Mouse (Mus musculus): ENCODE data around the gene Tex14. TPM values are rescaled to one million over a fixed set of nuclear protein-coding genes. Genes with fewer than 3 reads are reported as not detected.
"Not testable (repeated sequence)": the region's sequence is repeated elsewhere in the genome, so short reads cannot be mapped to it uniquely, and the experiment has no call there.

The Tex14 gene
- polyA plus RNA-seq, 1 experiment from 2014 or later = 0.60 TPM

DNA sequence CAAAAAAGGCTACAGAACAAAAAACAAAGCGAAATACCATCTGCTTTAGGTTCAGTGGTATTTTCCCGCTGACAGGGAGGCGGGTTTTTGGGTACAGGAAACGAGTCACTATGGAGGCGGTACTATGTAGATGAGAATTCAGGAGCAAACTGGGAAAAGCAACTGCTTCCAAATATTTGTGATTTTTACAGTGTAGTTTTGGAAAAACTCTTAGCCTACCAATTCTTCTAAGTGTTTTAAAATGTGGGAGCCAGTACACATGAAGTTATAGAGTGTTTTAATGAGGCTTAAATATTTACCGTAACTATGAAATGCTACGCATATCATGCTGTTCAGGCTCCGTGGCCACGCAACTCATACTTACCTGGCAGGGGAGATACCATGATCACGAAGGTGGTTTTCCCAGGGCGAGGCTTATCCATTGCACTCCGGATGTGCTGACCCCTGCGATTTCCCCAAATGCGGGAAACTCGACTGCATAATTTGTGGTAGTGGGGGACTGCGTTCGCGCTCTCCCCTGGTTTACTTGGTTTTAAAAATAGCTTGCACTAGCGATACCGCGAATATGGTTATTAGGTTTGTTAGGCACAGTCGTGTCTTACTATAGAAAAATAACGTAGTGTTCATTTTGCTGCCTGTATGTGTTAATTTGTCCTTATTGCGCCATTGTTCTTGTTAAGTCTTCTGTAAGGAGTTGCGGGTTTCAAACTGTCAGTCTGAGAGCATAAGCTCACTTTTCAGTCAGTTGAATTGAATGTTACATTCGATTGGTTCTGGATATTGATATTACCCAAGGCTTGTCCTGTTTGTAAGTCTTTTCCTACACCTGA is 17.9 kb downstream of the Tex14 start:
- ATAC-seq (ENCODE audit: insufficient number of reproducible peaks, low FRiP score, low TSS enrichment, low read depth) (peak; percentile 82), DNase-seq (ENCODE audit: low spot score) (peak; percentile 79)
- Histone ChIP-seq H3K27ac (replicated peaks; ENCODE audit: low read depth, low read length) (peak overlapping the region; percentile 56), H3K9ac (ENCODE audit: low read length) (peak overlapping the region; percentile 53; the same call in 1 of the 2 replicates), H3K4me1 (ENCODE audit: control insufficient read depth, insufficient read depth, low read length) (no peaks in the 10 kb centered on the region), H3K4me2 (ENCODE audit: low read depth, severe bottlenecking) (peak overlapping the region; percentile 48), H3K36me3 (ENCODE audit: control insufficient read depth, insufficient read depth, low read length) (no peaks in the 10 kb centered on the region), H3K9me3 (ENCODE audit: control insufficient read depth, low read length) (no peaks in the 10 kb centered on the region), H3K4me3 (ENCODE audit: low read depth, low read length) (no peak overlapping the region), H3K27me3 (ENCODE audit: control insufficient read depth, insufficient read depth, low read length) (no peaks in the 10 kb centered on the region)
- WGBS = under 1% methylated on average over 25 of the region's 26 CpGs

DNA sequence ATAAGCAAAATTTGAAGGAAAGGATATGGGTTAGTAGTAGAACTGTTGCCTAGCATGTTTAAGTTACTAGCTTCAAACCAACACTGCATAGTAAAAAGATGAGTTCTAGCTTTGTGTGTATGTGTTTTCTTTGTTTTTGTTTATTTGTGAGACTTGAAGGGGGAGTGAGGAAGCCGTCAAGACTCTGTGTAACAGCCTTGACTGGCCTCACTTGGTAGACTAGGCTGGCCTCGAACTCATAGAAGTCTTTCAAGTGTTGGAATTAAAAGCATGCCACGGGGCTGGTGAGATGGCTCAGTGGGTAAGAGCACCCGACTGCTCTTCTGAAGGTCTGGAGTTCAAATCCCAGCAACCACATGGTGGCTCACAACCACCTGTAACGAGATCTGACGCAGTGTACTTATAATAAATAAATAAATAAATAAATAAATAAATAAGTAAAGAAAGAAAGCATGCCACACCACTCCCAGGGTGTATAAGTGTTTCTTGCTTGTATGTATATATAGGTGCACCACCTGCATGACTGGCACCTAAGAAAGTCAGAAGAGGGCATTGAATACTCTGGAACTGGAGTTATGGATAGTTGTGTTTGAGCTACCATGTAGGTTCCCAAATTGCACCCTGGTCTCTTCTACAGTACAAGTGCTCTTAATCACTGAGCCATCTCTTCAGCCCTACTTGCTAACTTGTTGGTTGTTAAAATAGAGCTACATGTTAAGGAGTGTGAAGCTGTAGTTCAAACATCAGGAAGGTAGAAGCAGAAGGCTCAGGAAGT is 18.9 kb downstream of the Tex14 start:
- H3K27ac ChIP-seq (replicated peaks; ENCODE audit: low read depth, low read length) = no peak overlapping the region; the same call in 1 of the 2 replicates
- no peak overlapping the region for H3K9ac ChIP-seq (ENCODE audit: low read length)
- WGBS = 44% methylated on average over 6 of the region's 6 CpGs
- no peaks in the 10 kb centered on the region for H3K36me3 ChIP-seq (ENCODE audit: control insufficient read depth, insufficient read depth, low read length)
- DNase-seq (ENCODE audit: low spot score) = no peak
- H3K4me3 ChIP-seq (ENCODE audit: low read depth, low read length) = no peak overlapping the region
- no peaks in the 10 kb centered on the region for H3K9me3 ChIP-seq (ENCODE audit: control insufficient read depth, low read length)
- H3K27me3 ChIP-seq (ENCODE audit: control insufficient read depth, insufficient read depth, low read length) = no peaks in the 10 kb centered on the region
- ATAC-seq (ENCODE audit: insufficient number of reproducible peaks, low FRiP score, low TSS enrichment, low read depth) = no peak
- H3K4me2 ChIP-seq (ENCODE audit: low read depth, severe bottlenecking) = no peak overlapping the region
- no peaks in the 10 kb centered on the region for H3K4me1 ChIP-seq (ENCODE audit: control insufficient read depth, insufficient read depth, low read length)

DNA sequence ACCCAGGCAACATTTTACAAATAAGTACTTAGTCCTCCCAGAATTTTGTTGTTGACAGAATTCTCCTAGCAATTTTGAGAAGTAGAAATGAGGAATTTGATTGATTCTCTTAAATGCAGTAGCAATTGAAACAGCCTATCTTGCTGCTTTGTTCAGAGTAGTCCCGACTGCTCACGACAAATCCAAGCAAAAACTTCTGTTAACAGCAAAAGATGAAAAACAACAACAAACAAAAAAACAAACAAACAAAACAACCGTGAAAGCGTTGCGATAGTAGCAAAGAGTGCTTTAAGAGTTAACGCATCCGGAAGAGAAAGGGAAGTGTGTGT is 21.2 kb downstream of the Tex14 start:
- Histone ChIP-seq H3K27me3 (ENCODE audit: control insufficient read depth, insufficient read depth, low read length) (no peaks in the 10 kb centered on the region), H3K9ac (ENCODE audit: low read length) (no peak overlapping the region), H3K4me1 (ENCODE audit: control insufficient read depth, insufficient read depth, low read length) (no peaks in the 10 kb centered on the region), H3K4me3 (ENCODE audit: low read depth, low read length) (peak overlapping the region; percentile 17; the same call in 1 of the 2 replicates), H3K9me3 (ENCODE audit: control insufficient read depth, low read length) (no peaks in the 10 kb centered on the region), H3K36me3 (ENCODE audit: control insufficient read depth, insufficient read depth, low read length) (no peaks in the 10 kb centered on the region), H3K4me2 (ENCODE audit: low read depth, severe bottlenecking) (peak overlapping the region; percentile 33; the same call in 1 of the 2 replicates), H3K27ac (replicated peaks; ENCODE audit: low read depth, low read length) (no peak overlapping the region; the same call in 1 of the 2 replicates)
- DNase-seq (ENCODE audit: low spot score) = no peak
- WGBS = under 1% methylated on average over 7 of the region's 7 CpGs
- ATAC-seq (ENCODE audit: insufficient number of reproducible peaks, low FRiP score, low TSS enrichment, low read depth) = no peak

DNA sequence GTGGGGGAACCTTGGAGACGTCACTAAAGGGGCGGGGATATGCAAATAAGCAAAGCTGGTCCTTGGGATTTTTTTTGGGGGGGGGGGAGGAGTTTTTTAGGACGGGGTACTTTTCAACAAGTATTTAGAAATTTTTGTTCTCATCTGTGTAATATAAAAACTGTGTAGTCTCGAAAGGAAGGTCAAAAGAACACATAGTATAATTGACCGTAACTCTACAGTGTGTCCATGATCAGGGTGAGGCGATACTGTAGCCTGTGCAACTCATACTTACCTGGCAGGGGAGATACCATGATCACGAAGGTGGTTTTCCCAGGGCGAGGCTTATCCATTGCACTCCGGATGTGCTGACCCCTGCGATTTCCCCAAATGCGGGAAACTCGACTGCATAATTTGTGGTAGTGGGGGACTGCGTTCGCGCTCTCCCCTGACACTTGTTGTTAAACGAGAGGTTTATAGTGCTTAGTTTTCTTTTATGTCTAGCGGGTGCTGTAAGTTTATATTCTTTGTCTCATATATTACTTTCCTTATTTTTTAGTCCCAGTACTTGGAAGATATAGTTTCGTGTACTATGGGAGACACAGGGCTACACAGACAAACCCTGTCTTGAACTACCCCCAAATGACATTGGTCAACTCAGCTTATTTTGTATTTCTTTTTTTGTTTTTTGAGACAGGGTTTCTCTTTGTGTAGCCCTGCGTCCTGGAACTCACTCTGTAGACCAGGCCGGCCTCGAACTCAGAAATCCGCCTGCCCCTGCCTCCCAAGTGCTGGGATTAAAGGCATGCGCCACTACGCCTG is 21.8 kb downstream of the Tex14 start:
- not testable (repeated sequence) for H3K4me1 ChIP-seq (ENCODE audit: control insufficient read depth, insufficient read depth, low read length); H3K27me3 ChIP-seq (ENCODE audit: control insufficient read depth, insufficient read depth, low read length); H3K36me3 ChIP-seq (ENCODE audit: control insufficient read depth, insufficient read depth, low read length); H3K27ac ChIP-seq (replicated peaks; ENCODE audit: low read depth, low read length); H3K9me3 ChIP-seq (ENCODE audit: control insufficient read depth, low read length); H3K9ac ChIP-seq (ENCODE audit: low read length)
- peak; percentile 83 for DNase-seq (ENCODE audit: low spot score)
- ATAC-seq (ENCODE audit: insufficient number of reproducible peaks, low FRiP score, low TSS enrichment, low read depth) = peak; percentile 89
- peak overlapping the region; percentile 17; the same call in 1 of the 2 replicates for H3K4me3 ChIP-seq (ENCODE audit: low read depth, low read length)
- H3K4me2 ChIP-seq (ENCODE audit: low read depth, severe bottlenecking) = 0 out of 2 replicates have a peak overlapping the region, but pooled peaks have one; percentile 33
- under 1% methylated on average over 24 of the region's 24 CpGs for WGBS

DNA sequence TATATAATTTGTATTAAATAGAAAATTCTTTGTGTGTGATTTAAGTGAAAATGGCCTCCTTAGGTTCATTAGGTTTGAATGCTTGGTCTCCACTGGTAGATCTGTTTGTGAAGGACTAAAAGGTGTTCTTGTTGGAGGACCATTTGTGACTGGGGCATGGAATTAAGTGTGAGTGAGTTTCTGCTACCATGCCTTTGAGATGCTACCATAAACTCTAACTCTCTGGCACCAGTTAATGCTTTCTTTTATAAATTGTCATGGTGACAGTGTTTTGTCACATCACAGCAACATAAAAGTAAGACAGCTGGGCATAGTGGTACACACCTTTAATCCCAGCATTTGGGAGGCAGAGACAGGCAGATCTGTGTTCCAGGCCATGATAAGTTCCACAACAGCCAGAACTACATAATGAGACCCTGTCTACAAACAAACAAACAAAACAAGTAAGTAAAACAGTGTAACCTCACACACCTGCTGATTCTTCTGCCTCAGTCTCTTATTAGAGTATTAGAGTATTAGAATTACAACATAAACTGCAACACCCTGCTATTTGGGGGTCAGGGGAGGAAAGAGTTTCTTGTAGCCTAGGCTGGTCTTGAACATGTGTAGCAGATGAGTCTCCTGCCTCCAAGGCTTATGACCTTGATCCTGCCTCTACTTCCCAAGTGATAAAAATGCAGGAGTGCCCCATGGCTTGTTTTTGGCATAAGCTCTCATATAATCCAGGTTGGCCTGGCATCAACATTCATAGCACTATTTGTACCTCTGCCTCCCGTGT is 22.6 kb downstream of the Tex14 start:
- Histone ChIP-seq H3K27ac (replicated peaks; ENCODE audit: low read depth, low read length) (no peak overlapping the region), H3K27me3 (ENCODE audit: control insufficient read depth, insufficient read depth, low read length) (no peaks in the 10 kb centered on the region), H3K4me2 (ENCODE audit: low read depth, severe bottlenecking) (no peak overlapping the region), H3K9me3 (ENCODE audit: control insufficient read depth, low read length) (no peaks in the 10 kb centered on the region), H3K4me3 (ENCODE audit: low read depth, low read length) (no peak overlapping the region), H3K4me1 (ENCODE audit: control insufficient read depth, insufficient read depth, low read length) (no peaks in the 10 kb centered on the region), H3K9ac (ENCODE audit: low read length) (no peak overlapping the region), H3K36me3 (ENCODE audit: control insufficient read depth, insufficient read depth, low read length) (no peaks in the 10 kb centered on the region)
- DNase-seq (ENCODE audit: low spot score) (peak; percentile 34), ATAC-seq (ENCODE audit: insufficient number of reproducible peaks, low FRiP score, low TSS enrichment, low read depth) (no peak)
- 59% methylated on average over 1 of the region's 1 CpGs for WGBS

DNA sequence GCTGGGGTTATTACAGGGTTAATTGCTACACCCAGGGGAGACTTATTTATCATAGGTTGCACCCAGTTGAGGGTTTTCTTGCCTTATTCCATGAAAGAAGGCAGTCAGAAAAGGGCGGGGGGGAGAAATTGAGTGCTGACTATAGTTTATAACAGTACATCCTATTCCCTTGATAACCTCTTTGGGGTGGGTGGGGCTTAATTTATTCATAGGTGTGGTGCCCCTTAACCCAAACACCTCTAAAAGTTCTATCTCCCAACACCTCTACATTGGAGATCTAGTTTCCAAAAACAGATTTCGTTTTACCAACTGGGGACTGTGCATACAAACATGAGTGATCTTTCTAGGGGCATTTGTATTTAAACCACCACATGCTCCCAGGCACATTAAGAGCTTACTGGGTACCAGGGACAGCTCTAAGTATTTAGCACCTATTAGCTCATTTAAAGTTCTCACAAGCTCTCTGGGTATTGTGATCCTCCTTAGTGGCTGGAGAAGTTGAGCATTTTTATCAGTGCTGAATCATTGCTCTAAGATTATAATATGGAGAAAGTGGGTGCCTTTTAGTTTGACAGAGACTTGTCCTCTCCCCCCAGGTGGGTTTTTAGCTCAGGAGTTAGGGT is 23.3 kb downstream of the Tex14 start:
- no peak overlapping the region for H3K9ac ChIP-seq (ENCODE audit: low read length)
- no peak overlapping the region for H3K4me3 ChIP-seq (ENCODE audit: low read depth, low read length)
- ATAC-seq (ENCODE audit: insufficient number of reproducible peaks, low FRiP score, low TSS enrichment, low read depth) (no peak), DNase-seq (ENCODE audit: low spot score) (no peak)
- H3K4me2 ChIP-seq (ENCODE audit: low read depth, severe bottlenecking) = no peak overlapping the region
- 74% methylated on average over 2 of the region's 2 CpGs for WGBS
- H3K27ac ChIP-seq (replicated peaks; ENCODE audit: low read depth, low read length) = no peak overlapping the region
- no peaks in the 10 kb centered on the region for H3K27me3 ChIP-seq (ENCODE audit: control insufficient read depth, insufficient read depth, low read length)
- no peaks in the 10 kb centered on the region for H3K36me3 ChIP-seq (ENCODE audit: control insufficient read depth, insufficient read depth, low read length)
- no peaks in the 10 kb centered on the region for H3K4me1 ChIP-seq (ENCODE audit: control insufficient read depth, insufficient read depth, low read length)
- H3K9me3 ChIP-seq (ENCODE audit: control insufficient read depth, low read length) = no peaks in the 10 kb centered on the region

DNA sequence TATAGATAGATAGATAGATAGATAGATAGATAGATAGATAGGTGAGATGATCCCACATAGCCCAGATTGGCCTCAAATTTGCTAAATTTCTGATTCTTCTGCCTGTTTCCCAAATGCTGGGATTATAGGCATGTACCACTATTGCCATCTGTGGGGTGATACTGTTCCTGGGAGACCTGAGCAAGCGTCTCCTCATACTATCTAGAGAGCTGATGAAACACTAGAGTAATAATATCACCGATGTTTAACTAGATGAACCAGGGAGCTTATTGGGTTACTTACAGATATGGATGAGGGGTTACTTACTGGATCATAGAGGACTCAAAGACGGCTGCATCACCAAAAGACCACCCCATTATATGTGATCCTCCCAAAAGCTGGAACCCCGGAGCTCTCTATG is 24.5 kb downstream of the Tex14 start:
- no peak overlapping the region for H3K4me2 ChIP-seq (ENCODE audit: low read depth, severe bottlenecking)
- H3K4me1 ChIP-seq (ENCODE audit: control insufficient read depth, insufficient read depth, low read length) = no peaks in the 10 kb centered on the region
- H3K27ac ChIP-seq (replicated peaks; ENCODE audit: low read depth, low read length) = no peak overlapping the region
- H3K27me3 ChIP-seq (ENCODE audit: control insufficient read depth, insufficient read depth, low read length) = no peaks in the 10 kb centered on the region
- no peak overlapping the region for H3K4me3 ChIP-seq (ENCODE audit: low read depth, low read length)
- WGBS = 87% methylated on average over 4 of the region's 4 CpGs
- H3K9ac ChIP-seq (ENCODE audit: low read length) = no peak overlapping the region
- H3K9me3 ChIP-seq (ENCODE audit: control insufficient read depth, low read length) = no peaks in the 10 kb centered on the region
- ATAC-seq (ENCODE audit: insufficient number of reproducible peaks, low FRiP score, low TSS enrichment, low read depth) (no peak), DNase-seq (ENCODE audit: low spot score) (no peak)
- H3K36me3 ChIP-seq (ENCODE audit: control insufficient read depth, insufficient read depth, low read length) = no peaks in the 10 kb centered on the region
